Mouse (Mus musculus): ENCODE data around the gene Lin37.

Gene Lin37

GRCm38 (mm10) chr7:30559443-30559954 lies at the start of gene Lin37:
Lin37 (minus strand) TSS chr7:30559838.
- DNase-seq = peak; percentile 99

GRCm38 (mm10) chr7:30608476-30608875 lies 48.8 kb upstream of the Lin37 start:
- no peak for DNase-seq

- DNase-seq = no peak
Observed at GRCm38 (mm10) chr7:30607706-30608309, 48.2 kb upstream of the Lin37 start.

- DNase-seq = no peak
Observed at GRCm38 (mm10) chr7:30604944-30605343, 45.3 kb upstream of the Lin37 start.

- no peak for DNase-seq
Observed at GRCm38 (mm10) chr7:30604424-30604823, 44.8 kb upstream of the Lin37 start.

GRCm38 (mm10) chr7:30602583-30602982 lies 42.9 kb upstream of the Lin37 start:
- no peak for DNase-seq

GRCm38 (mm10) chr7:30600651-30601050 lies 41.0 kb upstream of the Lin37 start:
- no peak for DNase-seq

- peak; percentile 94 for DNase-seq
Observed at GRCm38 (mm10) chr7:30599933-30600353, 40.3 kb upstream of the Lin37 start.

- no peak for DNase-seq
Observed at GRCm38 (mm10) chr7:30598786-30599185, 39.1 kb upstream of the Lin37 start, which contains the start of gene Zbtb32. Zbtb32 (minus strand) TSS chr7:30598909.

- DNase-seq = no peak
Observed at GRCm38 (mm10) chr7:30596811-30597210, 37.2 kb upstream of the Lin37 start.

GRCm38 (mm10) chr7:30596093-30596492 lies 36.5 kb upstream of the Lin37 start:
- no peak for DNase-seq

GRCm38 (mm10) chr7:30594510-30595024 lies 34.9 kb upstream of the Lin37 start:
- no peak for DNase-seq

GRCm38 (mm10) chr7:30593579-30594509 lies 34.2 kb upstream of the Lin37 start:
- DNase-seq = no peak

GRCm38 (mm10) chr7:30592772-30593423 lies 33.3 kb upstream of the Lin37 start:
- no peak for DNase-seq

- peak; percentile 21 for DNase-seq
Observed at GRCm38 (mm10) chr7:30591605-30591951, 31.9 kb upstream of the Lin37 start.

- peak; percentile 14 for DNase-seq
Observed at GRCm38 (mm10) chr7:30590927-30591604, 31.4 kb upstream of the Lin37 start.

GRCm38 (mm10) chr7:30589435-30590301 lies 30.0 kb upstream of the Lin37 start:
- DNase-seq = peak; percentile 80

GRCm38 (mm10) chr7:30588676-30589434 lies 29.2 kb upstream of the Lin37 start, which contains the start of gene Kmt2b:
Kmt2b (minus strand) TSS chr7:30588726.
- peak; percentile 96 for DNase-seq

- DNase-seq = no peak
Observed at GRCm38 (mm10) chr7:30587842-30588667, 28.4 kb upstream of the Lin37 start.
